Mouse (Mus musculus) embryonic facial prominence, embryonic 13.5 days (tissue): ENCODE measurements around the gene Glipr2. TPM values are rescaled to one million over a fixed set of nuclear protein-coding genes. Genes with fewer than 3 reads are reported as not detected.
A peak's percentile ranks its signal among the peaks of the same experiment; 100 is the strongest.

Experiments used
- ATAC-seq: fragments of 200-750 bp; cut with Nextera tagmentation; 2 replicates; pipeline ENCODE4 v1.8.0; 2017; ENCODE audit warnings: low read depth; ENCODE audit not compliant: insufficient number of reproducible peaks, insufficient read depth, low FRiP score, low TSS enrichment
- H3K27ac ChIP-seq: fragments of 300-500 bp; sonication (generic); 2 replicates; pipeline ENCODE4 v1.5.1; 2015; ENCODE audit warnings: moderate library complexity, mild to moderate bottlenecking, inconsistent platforms
- H3K27me3 ChIP-seq: fragments of 300-500 bp; sonication (generic); 2 replicates; pipeline ENCODE4 v1.6.1; 2015; ENCODE audit warnings: mild to moderate bottlenecking, inconsistent platforms
- H3K36me3 ChIP-seq: fragments of 300-500 bp; sonication (generic); 2 replicates; pipeline ENCODE4 v1.6.1; 2015; ENCODE audit warnings: mild to moderate bottlenecking, inconsistent platforms
- H3K4me1 ChIP-seq: fragments of 300-500 bp; sonication (generic); 2 replicates; pipeline ENCODE4 v1.6.1; 2015; ENCODE audit warnings: inconsistent platforms
- H3K4me2 ChIP-seq: fragments of 300-500 bp; sonication (generic); 2 replicates; pipeline ENCODE4 v1.6.1; 2015; ENCODE audit warnings: moderate library complexity, mild to moderate bottlenecking, inconsistent platforms
- H3K4me3 ChIP-seq: fragments of 300-500 bp; sonication (generic); 2 replicates; pipeline ENCODE4 v1.5.1; 2015; ENCODE audit warnings: mild to moderate bottlenecking, inconsistent platforms
- H3K9ac ChIP-seq: fragments of 300-500 bp; sonication (generic); 2 replicates; pipeline ENCODE4 v1.6.1; 2015; ENCODE audit warnings: mild to moderate bottlenecking, inconsistent platforms
- H3K9me3 ChIP-seq: fragments of 300-500 bp; sonication (generic); 2 replicates; pipeline ENCODE4 v1.6.1; 2016; ENCODE audit warnings: inconsistent platforms
- WGBS: fragments of 180-500 bp; shearing (Covaris S2); methylation state at CpG from one replicate; pipeline ENCODE4 v1.1.7; 2015; ENCODE audit warnings: mixed read lengths; 5-methylcytosine and 5-hydroxymethylcytosine counted together
- polyA plus RNA-seq: library from polyadenylated mRNA; unstranded; fragments of >200 nt; fragmentation: Nextera tagmentation; extraction: Ambion mirVana; gene quantifications from 2 replicates; pipeline ENCODE4 v1.2.1, GENCODE M21; 2015

Gene Glipr2
- polyA plus RNA-seq, 1 experiment from 2014 or later, result 63.0 TPM

- no peaks in the 10 kb centered on the region for H3K36me3 ChIP-seq
- ATAC-seq, result no peak
Observed at GRCm38 (mm10) chr4:43983756-43984155, 26.6 kb downstream of the Glipr2 start.

GRCm38 (mm10) chr4:43984326-43984725 is 27.1 kb downstream of the Glipr2 start:
- 93% methylated on average over 19 of the region's 19 CpGs for WGBS
- H3K27ac ChIP-seq, result no peak overlapping the region
- ATAC-seq, result no peak
- H3K9ac ChIP-seq, result no peak overlapping the region
- H3K4me1 ChIP-seq, result peaks cover 12% of the 10 kb centered on the region
- H3K27me3 ChIP-seq, result no peaks in the 10 kb centered on the region
- H3K4me3 ChIP-seq, result no peak overlapping the region
- no peaks in the 10 kb centered on the region for H3K36me3 ChIP-seq
- no peaks in the 10 kb centered on the region for H3K9me3 ChIP-seq
- H3K4me2 ChIP-seq, result no peak overlapping the region

More at GRCm38 (mm10) chr4:43983756-43984155, 26.6 kb downstream of the Glipr2 start:
- no peak overlapping the region for H3K4me3 ChIP-seq
- H3K9me3 ChIP-seq, result no peaks in the 10 kb centered on the region
- H3K27ac ChIP-seq, result no peak overlapping the region
- H3K4me1 ChIP-seq, result peaks cover 18% of the 10 kb centered on the region
- no peak overlapping the region for H3K4me2 ChIP-seq
- H3K27me3 ChIP-seq, result no peaks in the 10 kb centered on the region
- no peak overlapping the region for H3K9ac ChIP-seq
- 89% methylated on average over 22 of the region's 22 CpGs for WGBS

- Histone ChIP-seq H3K4me1 (no peaks in the 10 kb centered on the region), H3K4me2 (no peak overlapping the region), H3K9ac (no peak overlapping the region), H3K27ac (no peak overlapping the region), H3K27me3 (no peaks in the 10 kb centered on the region), H3K9me3 (no peaks in the 10 kb centered on the region), H3K36me3 (no peaks in the 10 kb centered on the region), H3K4me3 (no peak overlapping the region)
- ATAC-seq, result no peak
- 81% methylated on average over 3 of the region's 3 CpGs for WGBS
Observed at GRCm38 (mm10) chr4:43988976-43989375, 31.8 kb downstream of the Glipr2 start.

- 92% methylated on average over 11 of the region's 11 CpGs for WGBS
- Histone ChIP-seq H3K9ac (no peak overlapping the region), H3K27ac (no peak overlapping the region), H3K4me2 (no peak overlapping the region), H3K27me3 (no peaks in the 10 kb centered on the region), H3K4me3 (no peak overlapping the region), H3K36me3 (no peaks in the 10 kb centered on the region), H3K9me3 (no peaks in the 10 kb centered on the region), H3K4me1 (no peaks in the 10 kb centered on the region)
- ATAC-seq, result no peak
Observed at GRCm38 (mm10) chr4:43993072-43993471, 35.9 kb downstream of the Glipr2 start.

GRCm38 (mm10) chr4:43994342-43994741 is 37.1 kb downstream of the Glipr2 start:
- H3K27ac ChIP-seq, result no peak overlapping the region
- no peaks in the 10 kb centered on the region for H3K36me3 ChIP-seq
- H3K4me3 ChIP-seq, result no peak overlapping the region
- no peaks in the 10 kb centered on the region for H3K4me1 ChIP-seq
- H3K9me3 ChIP-seq, result 0 out of 2 replicates have a peak, but pooled peaks cover 3% of the 10 kb centered on the region
- WGBS, result 69% methylated on average over 2 of the region's 2 CpGs
- H3K9ac ChIP-seq, result no peak overlapping the region
- no peaks in the 10 kb centered on the region for H3K27me3 ChIP-seq
- ATAC-seq, result no peak
- no peak overlapping the region for H3K4me2 ChIP-seq

GRCm38 (mm10) chr4:44003622-44004021 is 46.4 kb downstream of the Glipr2 start:
- H3K9me3 ChIP-seq, result 0 out of 2 replicates have a peak, but pooled peaks cover 3% of the 10 kb centered on the region
- no peak overlapping the region for H3K9ac ChIP-seq
- no peak overlapping the region for H3K4me3 ChIP-seq
- H3K4me2 ChIP-seq, result no peak overlapping the region
- no peak overlapping the region for H3K27ac ChIP-seq
- H3K4me1 ChIP-seq, result no peaks in the 10 kb centered on the region
- no peak for ATAC-seq
- no peaks in the 10 kb centered on the region for H3K27me3 ChIP-seq
- 86% methylated on average over 6 of the region's 6 CpGs for WGBS
- H3K36me3 ChIP-seq, result no peaks in the 10 kb centered on the region

GRCm38 (mm10) chr4:44004126-44004525 is 46.9 kb downstream of the Glipr2 start, which contains the start of gene Clta:
Gene Clta (plus strand): TSS chr4:44004452.
- Histone ChIP-seq H3K36me3 (no peaks in the 10 kb centered on the region), H3K4me3 (no peak within 1 kb of the TSS), H3K27ac (no peak within 1 kb of the TSS), H3K4me1 (no peaks in the 10 kb centered on the region), H3K9ac (no peak within 1 kb of the TSS), H3K27me3 (no peaks in the 10 kb centered on the region), H3K9me3 (no peaks in the 10 kb centered on the region), H3K4me2 (no peak within 1 kb of the TSS)
- WGBS, result 90% methylated on average over 5 of the region's 5 CpGs
- no peak for ATAC-seq

- Histone ChIP-seq H3K4me2 (no peak overlapping the region), H3K9ac (no peak overlapping the region)
- ATAC-seq, result no peak
Observed at GRCm38 (mm10) chr4:44004623-44005409, 47.6 kb downstream of the Glipr2 start.

GRCm38 (mm10) chr4:44010176-44010575 is 53.0 kb downstream of the Glipr2 start:
- no peak overlapping the region for H3K4me2 ChIP-seq
- ATAC-seq, result no peak
- H3K4me3 ChIP-seq, result no peak overlapping the region
- no peaks in the 10 kb centered on the region for H3K36me3 ChIP-seq
- no peak overlapping the region for H3K9ac ChIP-seq
- peaks cover 16% of the 10 kb centered on the region for H3K4me1 ChIP-seq
- no peaks in the 10 kb centered on the region for H3K9me3 ChIP-seq
- H3K27ac ChIP-seq, result no peak overlapping the region
- no peaks in the 10 kb centered on the region for H3K27me3 ChIP-seq
- 100% methylated on average over 1 of the region's 1 CpGs for WGBS

More at GRCm38 (mm10) chr4:44004623-44005409, 47.6 kb downstream of the Glipr2 start:
- WGBS, result 62% methylated on average over 3 of the region's 3 CpGs
- Histone ChIP-seq H3K27me3 (no peaks in the 10 kb centered on the region), H3K36me3 (no peaks in the 10 kb centered on the region), H3K9me3 (no peaks in the 10 kb centered on the region), H3K4me1 (no peaks in the 10 kb centered on the region), H3K4me3 (no peak overlapping the region), H3K27ac (no peak overlapping the region)

GRCm38 (mm10) chr4:44010893-44011292 is 53.7 kb downstream of the Glipr2 start:
- Histone ChIP-seq H3K27me3 (no peaks in the 10 kb centered on the region), H3K9me3 (no peaks in the 10 kb centered on the region), H3K36me3 (0 out of 2 replicates have a peak, but pooled peaks cover 3% of the 10 kb centered on the region), H3K4me2 (no peak overlapping the region), H3K4me1 (peaks cover 21% of the 10 kb centered on the region), H3K9ac (no peak overlapping the region), H3K27ac (no peak overlapping the region), H3K4me3 (no peak overlapping the region)
- 36% methylated on average over 2 of the region's 2 CpGs for whole genome bisulfite sequencing
- ATAC-seq, result no peak

- no peak for ATAC-seq
- WGBS, result 83% methylated on average over 3 of the region's 3 CpGs
Observed at GRCm38 (mm10) chr4:44011799-44012198, 54.6 kb downstream of the Glipr2 start.

More at GRCm38 (mm10) chr4:44011799-44012198, 54.6 kb downstream of the Glipr2 start:
- Histone ChIP-seq H3K27me3 (no peaks in the 10 kb centered on the region), H3K36me3 (0 out of 2 replicates have a peak, but pooled peaks cover 3% of the 10 kb centered on the region), H3K4me3 (peak overlapping the region; percentile 61), H3K9ac (peak overlapping the region; percentile 74), H3K4me2 (peak overlapping the region; percentile 89), H3K4me1 (peaks cover 28% of the 10 kb centered on the region), H3K9me3 (no peaks in the 10 kb centered on the region), H3K27ac (peak overlapping the region; percentile 58; the same call in 1 of the 2 replicates)
